Mouse (Mus musculus) heart, embryonic 16.5 days (tissue): Measurements from ENCODE around the gene Gle1. TPM values are rescaled to one million over a fixed set of nuclear protein-coding genes. Genes with fewer than 3 reads are reported as not detected.

Experiments
- ATAC-seq: fragments of 200-750 bp; cut with Nextera tagmentation; replicated peaks from 2 replicates; pipeline ENCODE4 v1.8.0; 2017; ENCODE audit warnings: moderate number of reproducible peaks; ENCODE audit not compliant: insufficient read depth, low FRiP score; ENCODE audit errors: extremely low read depth
- H3K27ac ChIP-seq: fragments of 300-500 bp; sonication (generic); 2 replicates; pipeline ENCODE4 v1.5.1; 2014; ENCODE audit warnings: mild to moderate bottlenecking, low read length, control low read depth, moderate library complexity
- H3K27me3 ChIP-seq: fragments of 300-500 bp; sonication (generic); 2 replicates; pipeline ENCODE4 v1.6.1; 2014; ENCODE audit warnings: low read length, mixed read lengths; ENCODE audit not compliant: control insufficient read depth, insufficient read depth
- H3K36me3 ChIP-seq: fragments of 300-500 bp; sonication (generic); 2 replicates; pipeline ENCODE4 v1.6.1; 2014; ENCODE audit not compliant: control insufficient read depth, insufficient read depth
- H3K4me1 ChIP-seq: fragments of 300-500 bp; sonication (generic); 2 replicates; pipeline ENCODE4 v1.6.1; 2014; ENCODE audit warnings: low read length, mixed read lengths; ENCODE audit not compliant: control insufficient read depth, insufficient read depth
- H3K4me2 ChIP-seq: fragments of 300-500 bp; sonication (generic); 2 replicates; pipeline ENCODE4 v1.6.1; 2014; ENCODE audit warnings: low read depth, mild to moderate bottlenecking, control low read depth, low read length
- H3K4me3 ChIP-seq: fragments of 300-500 bp; sonication (generic); 2 replicates; pipeline ENCODE4 v1.5.1; 2014; ENCODE audit warnings: mild to moderate bottlenecking, control low read depth, low read length
- H3K9ac ChIP-seq: fragments of 300-500 bp; sonication (generic); 2 replicates; pipeline ENCODE4 v1.6.1; 2014; ENCODE audit warnings: low read length, control low read depth
- H3K9me3 ChIP-seq: fragments of 300-500 bp; sonication (generic); replicated peaks from 2 replicates; pipeline ENCODE4 v1.6.1; 2016; ENCODE audit warnings: low read length; ENCODE audit not compliant: control insufficient read depth
- WGBS: fragments of 180-500 bp; shearing (Covaris S2); extraction: QIAGEN DNeasy Blood & Tissue Kit; methylation state at CpG from one replicate; pipeline ENCODE4 v1.1.7; 2014; 5-methylcytosine and 5-hydroxymethylcytosine counted together
- polyA plus RNA-seq: library from polyadenylated mRNA; unstranded; fragments of >200 nt; fragmentation: Nextera tagmentation; extraction: Ambion mirVana; gene quantifications from 2 replicates; pipeline ENCODE4 v1.2.1, GENCODE M21; 2015

Gle1 gene
- polyA plus RNA-seq, 1 experiment from 2014 or later = 40.0 TPM

GRCm38 (mm10) chr2:29944723-29945122 lies 9.5 kb downstream of the Gle1 start:
- WGBS = 33% methylated on average over 1 of the region's 1 CpGs
- no peaks in the 10 kb centered on the region for H3K4me1 ChIP-seq
- peaks cover 52% of the 10 kb centered on the region for H3K36me3 ChIP-seq
- H3K9ac ChIP-seq = no peak overlapping the region
- H3K9me3 ChIP-seq = no peaks in the 10 kb centered on the region
- peak; percentile 83 for ATAC-seq
- no peak overlapping the region for H3K4me2 ChIP-seq
- H3K27me3 ChIP-seq = no peaks in the 10 kb centered on the region
- H3K27ac ChIP-seq = peak overlapping the region; percentile 72
- no peak overlapping the region for H3K4me3 ChIP-seq

- Histone ChIP-seq H3K36me3 (peaks cover 54% of the 10 kb centered on the region), H3K9me3 (no peaks in the 10 kb centered on the region), H3K27ac (no peak overlapping the region)
Observed at GRCm38 (mm10) chr2:29948896-29949295, 13.7 kb downstream of the Gle1 start.

GRCm38 (mm10) chr2:29961246-29961645 lies 26.0 kb downstream of the Gle1 start:
- no peaks in the 10 kb centered on the region for H3K27me3 ChIP-seq
- H3K4me3 ChIP-seq = no peak overlapping the region
- H3K9me3 ChIP-seq = no peaks in the 10 kb centered on the region
- H3K4me1 ChIP-seq = peaks cover 12% of the 10 kb centered on the region
- 92% methylated on average over 7 of the region's 7 CpGs for WGBS
- ATAC-seq = no peak
- peaks cover 13% of the 10 kb centered on the region for H3K36me3 ChIP-seq
- no peak overlapping the region for H3K27ac ChIP-seq
- H3K9ac ChIP-seq = no peak overlapping the region
- H3K4me2 ChIP-seq = no peak overlapping the region

More at GRCm38 (mm10) chr2:29948896-29949295, 13.7 kb downstream of the Gle1 start:
- Histone ChIP-seq H3K9ac (no peak overlapping the region), H3K27me3 (no peaks in the 10 kb centered on the region), H3K4me1 (no peaks in the 10 kb centered on the region), H3K4me3 (no peak overlapping the region), H3K4me2 (no peak overlapping the region)
- WGBS = 90% methylated on average over 5 of the region's 5 CpGs
- ATAC-seq = no peak

GRCm38 (mm10) chr2:29964354-29965249 lies 29.4 kb downstream of the Gle1 start:
- Histone ChIP-seq H3K36me3 (peaks cover 5% of the 10 kb centered on the region; the same call in 1 of the 2 replicates), H3K9ac (peak overlapping the region; percentile 78), H3K4me3 (peak overlapping the region; percentile 88), H3K27ac (peak overlapping the region; percentile 94), H3K4me2 (peak overlapping the region; percentile 62), H3K4me1 (peaks cover 33% of the 10 kb centered on the region), H3K9me3 (no peaks in the 10 kb centered on the region), H3K27me3 (no peaks in the 10 kb centered on the region)
- WGBS = 14% methylated on average over 10 of the region's 10 CpGs
- ATAC-seq = no peak

- no peaks in the 10 kb centered on the region for H3K27me3 ChIP-seq
- ATAC-seq = peak; percentile 97
- peak within 1 kb of the TSS; percentile 97 for H3K9ac ChIP-seq
- peak within 1 kb of the TSS; percentile 88 for H3K4me3 ChIP-seq
- peak within 1 kb of the TSS; percentile 72 for H3K4me2 ChIP-seq
- WGBS = under 1% methylated on average over 81 of the region's 82 CpGs
- peak within 1 kb of the TSS; percentile 94 for H3K27ac ChIP-seq
- H3K9me3 ChIP-seq = no peaks in the 10 kb centered on the region
- H3K4me1 ChIP-seq = peaks cover 37% of the 10 kb centered on the region
- 0 out of 2 replicates have a peak, but pooled peaks cover 3% of the 10 kb centered on the region for H3K36me3 ChIP-seq
Observed at GRCm38 (mm10) chr2:29965250-29965843, 30.1 kb downstream of the Gle1 start, which contains the start of gene Sptan1. Sptan1 (plus strand) TSS chr2:29965560.

- peak overlapping the region; percentile 94 for H3K27ac ChIP-seq
- peak overlapping the region; percentile 97 for H3K9ac ChIP-seq
- H3K9me3 ChIP-seq = no peaks in the 10 kb centered on the region
- H3K4me2 ChIP-seq = peak overlapping the region; percentile 72
- WGBS = 1% methylated on average over 31 of the region's 41 CpGs
- peaks cover 40% of the 10 kb centered on the region for H3K4me1 ChIP-seq
- ATAC-seq = peak; percentile 11; the same call in 1 of the 2 replicates
- H3K36me3 ChIP-seq = 0 out of 2 replicates have a peak, but pooled peaks cover 3% of the 10 kb centered on the region
- no peaks in the 10 kb centered on the region for H3K27me3 ChIP-seq
- peak overlapping the region; percentile 88 for H3K4me3 ChIP-seq
Observed at GRCm38 (mm10) chr2:29965906-29966305, 30.7 kb downstream of the Gle1 start.

- Histone ChIP-seq H3K4me2 (peak overlapping the region; percentile 72), H3K27me3 (no peaks in the 10 kb centered on the region), H3K4me1 (peaks cover 48% of the 10 kb centered on the region), H3K36me3 (0 out of 2 replicates have a peak, but pooled peaks cover 3% of the 10 kb centered on the region), H3K27ac (peak overlapping the region; percentile 94), H3K4me3 (peak overlapping the region; percentile 88), H3K9me3 (no peaks in the 10 kb centered on the region), H3K9ac (peak overlapping the region; percentile 97)
- no peak for ATAC-seq
- 59% methylated on average over 2 of the region's 2 CpGs for WGBS
Observed at GRCm38 (mm10) chr2:29966826-29967225, 31.6 kb downstream of the Gle1 start.

- Histone ChIP-seq H3K27ac (peak overlapping the region; percentile 72), H3K36me3 (0 out of 2 replicates have a peak, but pooled peaks cover 3% of the 10 kb centered on the region), H3K4me2 (peak overlapping the region; percentile 72), H3K4me3 (peak overlapping the region; percentile 88), H3K4me1 (peaks cover 57% of the 10 kb centered on the region), H3K27me3 (no peaks in the 10 kb centered on the region), H3K9ac (peak overlapping the region; percentile 50), H3K9me3 (no peaks in the 10 kb centered on the region)
- no peak for ATAC-seq
- 29% methylated on average over 5 of the region's 5 CpGs for WGBS
Observed at GRCm38 (mm10) chr2:29967768-29968167, 32.5 kb downstream of the Gle1 start.
